Mouse (Mus musculus) v-Abl transformed pro-B cells (cell line): ENCODE results near the gene C530025M09Rik.

Experiments used
- in situ Hi-C, 2 experiments: fragments of 400-800 bp; cut with MboI; formaldehyde crosslinking; loops; one replicate each; pipeline ENCODE4 v1.15.1; 2025; ENCODE audit not compliant: unreplicated experiment in 2 of 2

The C530025M09Rik gene

GRCm38 (mm10) chr2:149830536-149831458 lies at the start of gene C530025M09Rik:
Gene C530025M09Rik (minus strand): TSS chr2:149831213.
- in situ Hi-C loops, result no loop called here

GRCm38 (mm10) chr2:149877954-149878353 lies 46.9 kb upstream of the C530025M09Rik start:
- in situ Hi-C loops, result no loop called here

DNA sequence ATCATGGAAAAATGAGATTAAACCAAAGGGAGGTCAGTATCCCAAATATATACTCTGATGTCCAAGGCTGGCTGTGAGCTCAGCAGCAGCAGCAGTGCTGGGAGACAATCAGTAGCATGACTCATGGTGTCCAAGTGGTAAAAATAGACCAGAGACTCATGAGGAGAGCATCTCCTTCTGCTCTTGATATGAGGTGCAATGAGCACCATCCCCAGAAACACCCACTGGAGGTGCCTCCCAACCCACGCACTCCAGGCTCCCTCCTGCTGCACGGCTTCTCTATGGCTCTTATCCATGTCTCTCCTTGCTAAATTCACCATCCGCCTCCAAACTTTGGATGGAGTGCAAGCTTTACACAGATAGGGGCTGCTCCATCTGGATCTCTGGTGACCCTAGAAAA lies 42.3 kb upstream of the C530025M09Rik start:
- in situ Hi-C loops, result no loop called here

DNA sequence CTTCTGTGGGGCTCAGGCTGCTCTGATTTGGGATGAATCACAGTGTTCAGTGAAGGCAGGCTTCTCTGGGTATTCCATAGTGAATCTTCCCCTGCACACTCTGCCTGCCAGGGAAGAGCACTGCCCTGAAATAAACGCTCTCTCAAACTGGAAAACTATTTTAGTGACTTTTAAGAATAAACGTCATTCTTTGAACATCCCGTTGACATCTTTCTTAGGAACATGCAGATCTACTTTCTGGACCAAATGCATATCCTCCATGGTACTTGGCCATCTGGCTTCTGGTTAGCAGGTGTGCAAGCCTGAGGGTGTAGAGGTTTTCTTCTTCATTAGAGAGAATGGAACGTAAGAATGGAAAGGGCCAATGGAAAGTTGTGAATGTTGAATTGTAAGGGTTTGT lies 41.5 kb upstream of the C530025M09Rik start:
- in situ Hi-C loops, result no loop called here

DNA sequence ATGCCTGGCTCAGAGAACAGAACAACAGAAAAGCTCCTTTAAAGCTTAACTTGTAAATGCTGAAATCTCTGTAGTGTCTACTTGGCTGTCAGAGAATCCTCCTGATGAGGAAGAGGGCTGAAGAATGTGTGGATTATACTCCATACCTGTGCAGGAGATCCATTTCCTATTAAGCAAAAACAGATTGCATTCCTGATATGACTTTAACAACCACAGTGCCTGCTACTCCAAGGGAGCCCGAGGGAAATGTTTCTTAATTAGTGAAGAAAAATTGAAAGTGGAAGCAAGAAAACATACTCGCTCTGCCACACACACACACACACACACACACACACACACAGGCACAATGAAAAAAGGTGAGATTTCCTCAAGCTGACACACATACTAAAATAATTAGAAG lies 39.5 kb upstream of the C530025M09Rik start:
- in situ Hi-C loops, result no loop called here

DNA sequence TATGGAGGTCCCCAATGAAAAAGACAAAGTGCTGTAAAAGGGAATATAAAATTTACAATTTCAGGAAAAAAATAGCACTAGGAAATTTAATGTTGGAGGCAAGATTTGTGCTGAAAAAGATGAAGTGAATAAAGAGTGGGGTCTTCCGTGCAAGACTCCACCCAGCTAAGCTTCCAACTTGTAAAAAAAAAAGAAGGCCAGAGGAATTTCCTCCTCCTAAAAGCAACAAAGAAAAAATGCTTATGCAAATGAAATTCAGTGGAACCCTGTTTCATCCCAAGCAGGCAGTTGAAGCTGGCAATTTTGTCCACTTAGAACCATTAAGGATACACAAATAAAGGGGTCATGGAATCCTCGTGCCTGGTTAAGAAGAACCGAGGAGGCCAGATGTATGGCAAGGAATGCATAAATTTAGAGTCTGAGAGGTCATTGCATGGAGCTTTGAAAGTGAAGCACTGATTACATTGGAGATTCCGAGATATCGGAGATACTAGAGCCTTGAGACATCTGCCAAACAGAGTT lies 35.0 kb upstream of the C530025M09Rik start:
- in situ Hi-C loops, result no loop called here

- in situ Hi-C loops, result no loop called here
Measured at GRCm38 (mm10) chr2:149861002-149861401, 30.0 kb upstream of the C530025M09Rik start.

GRCm38 (mm10) chr2:149848778-149849177 lies 17.8 kb upstream of the C530025M09Rik start:
- in situ Hi-C loops, result no loop called here

DNA sequence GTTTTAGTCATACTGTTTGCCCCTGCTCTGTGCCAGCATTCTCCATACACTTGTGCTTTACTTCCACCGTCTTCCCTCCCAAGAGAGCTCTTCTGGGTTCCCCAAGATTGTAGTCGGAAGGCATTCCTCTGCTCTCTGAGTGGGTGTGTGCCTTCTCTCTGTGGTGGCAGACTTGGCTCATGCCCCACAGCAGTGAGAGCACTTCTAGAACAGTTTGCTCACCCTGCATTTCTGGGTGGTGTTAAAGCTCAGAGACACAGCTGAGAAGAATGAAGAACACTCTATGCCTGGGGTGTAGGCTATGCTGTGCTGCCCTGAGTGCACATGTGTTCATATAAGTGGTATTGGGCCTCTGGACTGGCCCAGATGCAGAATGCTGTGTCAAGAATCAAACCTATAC lies 13.6 kb upstream of the C530025M09Rik start:
- in situ Hi-C loops, result no loop called here

GRCm38 (mm10) chr2:149839666-149840065 lies 8.7 kb upstream of the C530025M09Rik start:
- in situ Hi-C loops, result no loop called here

- in situ Hi-C loops, result no loop called here
Measured at GRCm38 (mm10) chr2:149836471-149837135, 5.6 kb upstream of the C530025M09Rik start.

GRCm38 (mm10) chr2:149835091-149835490 lies 4.1 kb upstream of the C530025M09Rik start:
- in situ Hi-C loops, result no loop called here

DNA sequence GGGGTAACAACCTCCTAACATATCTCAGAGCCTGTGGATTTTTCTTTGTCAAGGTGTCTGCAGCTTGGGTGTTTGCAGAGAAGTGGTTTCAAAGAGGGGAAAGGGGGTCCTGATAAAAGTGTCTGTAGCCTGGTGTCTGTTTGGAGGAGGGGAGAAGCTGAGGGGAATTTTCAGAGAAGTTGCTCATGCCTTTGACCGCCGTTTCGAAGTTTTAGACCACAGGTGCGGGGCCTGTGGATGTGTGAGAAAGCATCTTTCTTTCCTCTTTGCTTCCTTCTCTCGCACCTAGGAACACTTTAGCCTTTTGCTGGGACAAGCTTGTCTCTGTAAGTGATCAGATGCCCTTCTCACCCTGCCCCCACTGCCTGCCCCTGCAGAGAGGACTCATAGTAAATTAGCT lies 1.3 kb upstream of the C530025M09Rik start:
- in situ Hi-C loops, result no loop called here

DNA sequence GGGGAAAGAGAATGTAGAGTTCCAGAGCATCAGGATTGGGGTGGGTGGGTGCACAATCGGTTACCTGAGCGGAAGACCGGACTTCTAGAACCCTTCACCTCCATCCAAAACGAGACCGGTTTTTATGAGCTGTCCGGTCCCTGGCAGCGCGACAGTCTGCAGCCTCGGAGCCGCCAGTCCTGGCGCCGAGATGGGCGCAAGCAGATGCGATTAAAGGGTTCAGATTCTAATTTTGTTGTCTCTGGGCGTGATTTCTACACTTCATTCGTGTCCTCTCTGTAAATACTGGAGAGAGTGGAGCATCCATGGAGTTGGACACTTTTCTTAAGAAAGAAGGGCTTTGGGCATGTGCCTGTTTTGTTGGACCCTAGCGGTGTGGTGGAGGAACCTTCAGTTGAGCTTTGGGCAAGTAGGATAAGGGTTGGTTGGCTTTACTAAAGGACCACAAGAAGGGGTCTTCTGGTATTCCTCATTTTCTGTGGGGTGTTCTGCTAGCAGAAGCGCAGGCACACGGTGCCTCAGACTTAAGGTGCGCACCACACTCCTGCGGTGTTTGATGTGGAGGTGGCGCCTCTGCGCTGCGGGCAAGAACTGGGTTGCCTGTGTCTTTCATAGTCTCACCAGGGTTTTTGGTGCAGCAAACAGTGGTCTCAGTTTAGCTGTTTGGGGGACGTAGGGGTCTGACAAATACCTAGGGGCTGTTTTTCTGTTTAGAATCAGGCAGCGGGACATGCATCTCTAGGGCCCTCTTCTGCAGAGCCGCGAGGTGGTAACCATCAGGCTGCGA lies 639 bp upstream of the C530025M09Rik start:
- in situ Hi-C loops, result no loop called here

- in situ Hi-C loops, result no loop called here
Measured at GRCm38 (mm10) chr2:149829955-149830535, 968 bp downstream of the C530025M09Rik start.

- in situ Hi-C loops, result no loop called here
Measured at GRCm38 (mm10) chr2:149828911-149829310, 2.1 kb downstream of the C530025M09Rik start, which contains the start of gene Syndig1. Gene Syndig1 (plus strand): TSS chr2:149829211.

DNA sequence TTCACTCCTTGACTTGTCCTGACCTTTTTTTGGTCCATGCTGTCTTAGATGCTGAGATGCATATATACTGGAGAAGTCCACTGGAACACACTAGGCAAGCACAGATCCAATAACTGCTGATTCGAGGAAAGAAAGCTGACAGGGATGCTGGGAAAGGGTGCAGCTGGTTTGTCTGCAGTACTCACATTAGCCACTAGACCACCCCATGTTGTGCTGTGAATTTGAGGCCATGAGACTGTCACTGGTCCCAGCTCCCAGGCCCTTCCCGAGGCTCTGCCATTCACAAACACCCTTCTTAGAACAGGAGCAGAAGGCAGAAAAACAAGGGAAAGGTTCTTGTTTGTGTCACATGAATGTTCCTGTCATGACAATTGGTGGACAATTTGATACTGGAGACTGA lies 10.8 kb downstream of the C530025M09Rik start:
- in situ Hi-C loops, result no loop called here

- in situ Hi-C loops, result no loop called here
Measured at GRCm38 (mm10) chr2:149819751-149820150, 11.3 kb downstream of the C530025M09Rik start.

DNA sequence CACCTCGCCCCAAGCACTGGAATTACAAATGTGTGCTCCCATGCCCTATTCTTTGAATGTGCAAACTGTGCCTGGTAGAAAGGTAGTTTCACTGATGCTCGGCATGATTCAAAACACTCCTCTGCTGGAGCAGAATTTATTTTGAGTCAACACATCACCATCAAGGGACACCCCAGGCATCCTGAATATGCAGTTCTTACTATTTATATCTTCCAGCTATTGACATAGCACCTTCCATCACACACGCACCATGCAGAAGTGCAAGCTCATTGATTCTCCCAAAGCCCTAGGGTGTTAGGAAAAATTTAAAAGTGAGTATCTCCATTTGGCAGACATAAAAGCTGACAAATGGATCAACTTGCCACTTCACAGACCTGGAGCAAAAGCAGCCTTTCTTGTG lies 12.6 kb downstream of the C530025M09Rik start:
- in situ Hi-C loops, result no loop called here

- in situ Hi-C loops, result no loop called here
Measured at GRCm38 (mm10) chr2:149812899-149813298, 18.1 kb downstream of the C530025M09Rik start.
